12 mouse cellular contexts compared by ENCODE assay signal in the genomic region with DNA sequence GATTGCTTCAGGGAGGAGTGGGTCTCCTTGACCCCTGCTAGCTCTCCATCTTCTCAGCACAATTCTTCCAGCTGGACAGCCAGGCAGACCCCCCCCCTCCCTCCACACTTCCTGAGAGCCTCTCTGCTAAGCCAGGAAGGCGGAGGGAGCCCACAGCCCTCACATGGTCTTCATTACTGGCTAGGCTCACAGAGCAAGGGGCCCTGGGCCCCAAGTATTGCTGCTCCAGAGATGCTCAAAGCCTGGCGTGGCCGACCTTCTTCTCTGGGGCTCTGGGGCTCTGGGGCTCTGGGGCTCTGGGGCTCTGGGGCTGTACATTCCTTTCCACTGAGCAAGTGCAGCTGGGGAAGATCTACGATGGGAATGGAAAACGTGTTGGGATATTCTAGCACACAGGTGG. TPM values are rescaled to one million over a fixed set of nuclear protein-coding genes. Genes with fewer than 3 reads are reported as not detected.
DNase-seq lines count a peak whose midpoint lies in the region; ATAC-seq and TF ChIP-seq lines count a peak whose summit lies in the region.
"Had no signal": no experiment of that assay in that cellular context is flagged by ENCODE, and none has a peak within 500 bp of the region (broad histone marks: within the 10 kb centered on the region; RNA-seq: fewer than 3 reads in every experiment).

No protein-coding gene starts in this region.

- DNase-seq in heart, postnatal 4 days = no peak
- DNase-seq in 3T3-L1 (ENCODE audit: low read depth, low spot score) = peak; percentile 76
- DNase-seq in left cerebral cortex, adult 2 months (ENCODE audit: extremely low spot score in 1 of 2, low spot score in 2 of 2) = no peak
- no peak for DNase-seq in lung, adult 18-20 months
- no peak for DNase-seq in spleen, postnatal 14 days (ENCODE audit: low spot score in 2 of 2)
- DNase-seq: thymus, adult 18-20 months had no signal

- WGBS in heart, embryonic 14.5 days = 29% methylated on average over 5 of the region's 5 CpGs
- 17% methylated on average over 5 of the region's 5 CpGs for WGBS in embryonic facial prominence, embryonic 12.5 days
- 6% methylated on average over 5 of the region's 5 CpGs for WGBS in limb, embryonic 12.5 days

- peak; percentile 27; the same call in 1 of the 2 replicates for ATAC-seq in heart, embryonic 14.5 days (ENCODE audit: insufficient number of reproducible peaks, insufficient read depth, low FRiP score, low read depth)
- ATAC-seq in embryonic facial prominence, embryonic 12.5 days (ENCODE audit: insufficient number of reproducible peaks, insufficient read depth, low FRiP score, low TSS enrichment) = peak; percentile 73
- peak; percentile 73 for ATAC-seq in limb, embryonic 12.5 days (ENCODE audit: insufficient number of reproducible peaks, insufficient read depth, low FRiP score, low TSS enrichment, low read depth)
- ATAC-seq: lung, postnatal 0 days had no signal

- H3K4me2 ChIP-seq in heart, embryonic 14.5 days (ENCODE audit: low read length) = no peak overlapping the region
- no peak overlapping the region for H3K4me2 ChIP-seq in embryonic facial prominence, embryonic 12.5 days (replicated peaks)
- peak overlapping the region; percentile 20 for H3K4me2 ChIP-seq in limb, embryonic 12.5 days

- H3K27ac ChIP-seq in heart, embryonic 14.5 days (replicated peaks in 1 of 2; ENCODE audit: control insufficient read depth in 1 of 2, insufficient read depth in 1 of 2, low read depth in 2 of 2, low read length in 2 of 2) = peak overlapping the region in 1 of 2 experiments; percentile 28; a peak in 2 of 4 replicates
- H3K27ac ChIP-seq in embryonic facial prominence, embryonic 12.5 days = peak overlapping the region; percentile 92
- H3K27ac ChIP-seq in limb, embryonic 12.5 days = peak overlapping the region; percentile 90
- H3K27ac ChIP-seq in left cerebral cortex, adult 2 months = no peak overlapping the region

- intact Hi-C loops in left cerebral cortex, adult 2 months (cut with DNase I) = no loop called here

- H3K36me3 ChIP-seq in heart, embryonic 14.5 days (ENCODE audit: control insufficient read depth, insufficient read depth, low read length) = no peaks in the 10 kb centered on the region
- no peaks in the 10 kb centered on the region for H3K36me3 ChIP-seq in embryonic facial prominence, embryonic 12.5 days
- no peaks in the 10 kb centered on the region for H3K36me3 ChIP-seq in limb, embryonic 12.5 days

- H3K9ac ChIP-seq in heart, embryonic 14.5 days (ENCODE audit: low read length) = 0 out of 2 replicates have a peak overlapping the region, but pooled peaks have one; percentile 4
- no peak overlapping the region for H3K9ac ChIP-seq in embryonic facial prominence, embryonic 12.5 days
- H3K9ac ChIP-seq in limb, embryonic 12.5 days (replicated peaks) = no peak overlapping the region

- no peaks in the 10 kb centered on the region for H3K9me3 ChIP-seq in heart, embryonic 14.5 days (ENCODE audit: control insufficient read depth, low read length)
- no peaks in the 10 kb centered on the region for H3K9me3 ChIP-seq in embryonic facial prominence, embryonic 12.5 days
- H3K9me3 ChIP-seq in limb, embryonic 12.5 days = no peaks in the 10 kb centered on the region

- no peak for TF ChIP-seq CTCF in left cerebral cortex, adult 2 months (IDR thresholded peaks at IDR 0.05)

- no peak overlapping the region for H3K4me3 ChIP-seq in heart, embryonic 14.5 days (ENCODE audit: control insufficient read depth in 1 of 2, insufficient read depth in 1 of 2, low read depth in 1 of 2, low read length in 2 of 2)
- no peak overlapping the region for H3K4me3 ChIP-seq in embryonic facial prominence, embryonic 12.5 days
- no peak overlapping the region for H3K4me3 ChIP-seq in limb, embryonic 12.5 days (replicated peaks)
- no peak overlapping the region for H3K4me3 ChIP-seq in left cerebral cortex, adult 2 months

- peaks cover 25 to 31% of the 10 kb centered on the region in 2 experiments for H3K4me1 ChIP-seq in heart, embryonic 14.5 days (ENCODE audit: control insufficient read depth in 2 of 2, insufficient read depth in 2 of 2, low read length in 2 of 2)
- H3K4me1 ChIP-seq in embryonic facial prominence, embryonic 12.5 days = peaks cover 75% of the 10 kb centered on the region
- peaks cover 74% of the 10 kb centered on the region for H3K4me1 ChIP-seq in limb, embryonic 12.5 days (replicated peaks)

- no peaks in the 10 kb centered on the region for H3K27me3 ChIP-seq in heart, embryonic 14.5 days (ENCODE audit: control insufficient read depth, insufficient read depth, low read length)
- H3K27me3 ChIP-seq in embryonic facial prominence, embryonic 12.5 days = no peaks in the 10 kb centered on the region
- no peaks in the 10 kb centered on the region for H3K27me3 ChIP-seq in limb, embryonic 12.5 days
- H3K27me3 ChIP-seq: CH12.LX had no signal

RNA-seq across cellular contexts. Expression of gene Dlk1, which starts 39.9 kb away (rescaled TPM):
- polyA plus RNA-seq in heart, embryonic 14.5 days (2014; fragmentation: Nextera tagmentation; extraction: Ambion mirVana) = 64.2 and 84.4 TPM in 2 replicates
- total RNA-seq in heart, postnatal 4 days (2021) = 10 to 100 TPM; 66.1 to 72.8 TPM
- 316 and 347 TPM in 2 replicates for polyA plus RNA-seq in embryonic facial prominence, embryonic 12.5 days (2016; fragmentation: Nextera tagmentation; extraction: Ambion mirVana)
- 120 and 148 TPM in 2 replicates for polyA plus RNA-seq in limb, embryonic 12.5 days (2016; fragmentation: Nextera tagmentation; extraction: Ambion mirVana)
- 1 to 10 TPM; 4.7 to 8.5 TPM for total RNA-seq in left cerebral cortex, adult 2 months (2021)
- total RNA-seq: CH12.LX; monocyte, adult 5-6 weeks had no signal
